Comparison of ENCODE assay signal across 7 mouse cellular contexts in the genomic region with DNA sequence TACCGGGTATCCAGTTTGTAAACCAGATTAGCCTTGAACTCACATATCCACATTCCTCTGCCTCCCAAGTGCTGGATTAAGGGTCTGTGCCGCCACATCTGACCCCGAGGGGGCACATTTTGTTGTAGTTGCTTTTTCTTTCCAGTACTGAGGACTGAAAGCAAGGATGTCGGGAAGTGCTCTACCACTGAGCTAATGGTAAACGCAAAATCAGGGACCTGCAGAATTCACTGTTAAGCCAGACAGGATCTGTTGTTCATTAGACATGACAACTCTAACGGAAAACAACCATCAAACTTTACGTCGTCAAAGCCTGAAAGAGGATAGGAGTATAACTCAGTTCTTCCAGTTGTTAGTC. TPM values are rescaled to one million over a fixed set of nuclear protein-coding genes. Genes with fewer than 3 reads are reported as not detected.
DNase-seq lines count a peak whose midpoint lies in the region; ATAC-seq and TF ChIP-seq lines count a peak whose summit lies in the region.

No protein-coding gene starts in this region.

- peaks cover 24% of the 10 kb centered on the region for H3K36me3 ChIP-seq in erythroblast, embryonic 14.5 days (ENCODE audit: control insufficient read depth)
- peaks cover 16% of the 10 kb centered on the region for H3K36me3 ChIP-seq in intestine, embryonic 14.5 days (ENCODE audit: control insufficient read depth, insufficient read depth, low read length)
- H3K36me3 ChIP-seq in midbrain, postnatal 0 days (ENCODE audit: insufficient read depth, low read length) = no peaks in the 10 kb centered on the region

- peak; percentile 45 for TF ChIP-seq CTCF in midbrain, postnatal 0 days (IDR thresholded peaks at IDR 0.05)

- DNase-seq in right cerebral cortex, postnatal 14 days = peak; percentile 12
- DNase-seq in right cerebral cortex, adult 18-20 months = no peak
- DNase-seq in intestine, embryonic 14.5 days (ENCODE audit: low spot score) = no peak
- no peak for DNase-seq in midbrain, postnatal 0 days (ENCODE audit: low spot score)
- no peak for DNase-seq in ovary, postnatal 10 days (ENCODE audit: low spot score)
- DNase-seq in cerebellum, adult 9-11 months = no peak

- H3K9me3 ChIP-seq in erythroblast, embryonic 14.5 days (ENCODE audit: control insufficient read depth, low read length) = no peaks in the 10 kb centered on the region
- no peaks in the 10 kb centered on the region for H3K9me3 ChIP-seq in intestine, embryonic 14.5 days (ENCODE audit: control insufficient read depth, low read length)
- no peaks in the 10 kb centered on the region for H3K9me3 ChIP-seq in midbrain, postnatal 0 days (ENCODE audit: low read length)

- H3K4me1 ChIP-seq in erythroblast, embryonic 14.5 days (ENCODE audit: control insufficient read depth) = peaks cover 46% of the 10 kb centered on the region
- peaks cover 10% of the 10 kb centered on the region; the same call in 1 of the 2 replicates for H3K4me1 ChIP-seq in intestine, embryonic 14.5 days (replicated peaks; ENCODE audit: control insufficient read depth, insufficient read depth, low read length)
- 0 out of 2 replicates have a peak, but pooled peaks cover 7% of the 10 kb centered on the region for H3K4me1 ChIP-seq in midbrain, postnatal 0 days (ENCODE audit: insufficient read depth, low read length)

- peak overlapping the region; percentile 89 for H3K4me3 ChIP-seq in erythroblast, embryonic 14.5 days (replicated peaks)
- H3K4me3 ChIP-seq in intestine, embryonic 14.5 days (ENCODE audit: low read depth, low read length) = peak overlapping the region; percentile 88
- peak overlapping the region; percentile 87 for H3K4me3 ChIP-seq in midbrain, postnatal 0 days (ENCODE audit: low read depth, low read length)

- no peaks in the 10 kb centered on the region for H3K27me3 ChIP-seq in erythroblast, embryonic 14.5 days (ENCODE audit: control insufficient read depth)
- no peaks in the 10 kb centered on the region for H3K27me3 ChIP-seq in intestine, embryonic 14.5 days (replicated peaks; ENCODE audit: control insufficient read depth, insufficient read depth, low read length)
- no peaks in the 10 kb centered on the region for H3K27me3 ChIP-seq in midbrain, postnatal 0 days (ENCODE audit: insufficient read depth, low read length)

- H3K4me2 ChIP-seq in intestine, embryonic 14.5 days (ENCODE audit: low read length) = peak overlapping the region; percentile 83
- H3K4me2 ChIP-seq in midbrain, postnatal 0 days (ENCODE audit: low read depth, low read length, poor library complexity, severe bottlenecking) = peak overlapping the region; percentile 63

- H3K9ac ChIP-seq in intestine, embryonic 14.5 days (ENCODE audit: low read length) = peak overlapping the region; percentile 53
- H3K9ac ChIP-seq in midbrain, postnatal 0 days (replicated peaks; ENCODE audit: low read length, poor library complexity, severe bottlenecking) = peak overlapping the region; percentile 92

- H3K27ac ChIP-seq in intestine, embryonic 14.5 days (ENCODE audit: low read depth) = peak overlapping the region; percentile 74
- H3K27ac ChIP-seq in midbrain, postnatal 0 days (ENCODE audit: low read depth, low read length) = peak overlapping the region; percentile 97

- 3% methylated on average over 8 of the region's 8 CpGs for WGBS in intestine, embryonic 14.5 days
- WGBS in midbrain, postnatal 0 days = 2% methylated on average over 8 of the region's 8 CpGs

- ATAC-seq in intestine, embryonic 14.5 days (replicated peaks; ENCODE audit: low FRiP score, low TSS enrichment, low read depth) = peak; percentile 41
- peak; percentile 69 for ATAC-seq in midbrain, postnatal 0 days (ENCODE audit: low FRiP score)

RNA-seq across cellular contexts. Expression of a gene that starts 0.4 kb away (rescaled TPM):
- 1.8 and 1.9 TPM in 2 replicates for polyA plus RNA-seq in erythroblast, embryonic 14.5 days (2012)
- 311 TPM in 2 replicates for polyA plus RNA-seq in intestine, embryonic 14.5 days (2014; fragmentation: Nextera tagmentation; extraction: Ambion mirVana)
- total RNA-seq in midbrain, postnatal 0 days (2014; rRNA removed) = 121 and 124 TPM in 2 replicates
- polyA plus RNA-seq in midbrain, postnatal 0 days (2015; fragmentation: Nextera tagmentation; extraction: Ambion mirVana) = 195 and 210 TPM in 2 replicates

RNA-seq across cellular contexts. Expression of a gene that starts 39.1 kb away (rescaled TPM):
- polyA plus RNA-seq in erythroblast, embryonic 14.5 days (2012) = 3.9 and 5.9 TPM in 2 replicates
- 9.6 and 11.3 TPM in 2 replicates for polyA plus RNA-seq in intestine, embryonic 14.5 days (2014; fragmentation: Nextera tagmentation; extraction: Ambion mirVana)
- 488 and 629 TPM in 2 replicates for total RNA-seq in midbrain, postnatal 0 days (2014; rRNA removed)
- 245 and 271 TPM in 2 replicates for polyA plus RNA-seq in midbrain, postnatal 0 days (2015; fragmentation: Nextera tagmentation; extraction: Ambion mirVana)

RNA-seq across cellular contexts. Expression of a gene that starts 58.0 kb away (rescaled TPM):
- polyA plus RNA-seq in erythroblast, embryonic 14.5 days (2012) = 0.30 and 0.53 TPM in 2 replicates
- 26.3 and 32.4 TPM in 2 replicates for polyA plus RNA-seq in intestine, embryonic 14.5 days (2014; fragmentation: Nextera tagmentation; extraction: Ambion mirVana)
- 47.7 and 50.5 TPM in 2 replicates for total RNA-seq in midbrain, postnatal 0 days (2014; rRNA removed)
- 60.0 and 60.4 TPM in 2 replicates for polyA plus RNA-seq in midbrain, postnatal 0 days (2015; fragmentation: Nextera tagmentation; extraction: Ambion mirVana)

RNA-seq across cellular contexts. Expression of a gene that starts 58.1 kb away (rescaled TPM):
- polyA plus RNA-seq in erythroblast, embryonic 14.5 days (2012) = 9.7 and 11.4 TPM in 2 replicates
- polyA plus RNA-seq in intestine, embryonic 14.5 days (2014; fragmentation: Nextera tagmentation; extraction: Ambion mirVana) = 244 and 251 TPM in 2 replicates
- 158 and 196 TPM in 2 replicates for total RNA-seq in midbrain, postnatal 0 days (2014; rRNA removed)
- 251 and 258 TPM in 2 replicates for polyA plus RNA-seq in midbrain, postnatal 0 days (2015; fragmentation: Nextera tagmentation; extraction: Ambion mirVana)

Comparison
In these comparisons a context has a peak if more than half of its experiments do, and no peak if none do; other contexts are left out.
1. RNA of a gene that starts 0.4 kb away (polyA plus RNA-seq): 311 TPM in intestine, embryonic 14.5 days and 195 to 210 TPM in midbrain, postnatal 0 days; 1.8 to 1.9 TPM in erythroblast, embryonic 14.5 days; every median in the first group is over 10 times any median in the second.
2. RNA of a gene that starts 39.1 kb away (polyA plus RNA-seq): 245 to 271 TPM in midbrain, postnatal 0 days; 9.6 to 11.3 TPM in intestine, embryonic 14.5 days and 3.9 to 5.9 TPM in erythroblast, embryonic 14.5 days; every median in the first group is over 10 times any median in the second.
3. RNA of a gene that starts 58.0 kb away (polyA plus RNA-seq): 60.0 to 60.4 TPM in midbrain, postnatal 0 days and 26.3 to 32.4 TPM in intestine, embryonic 14.5 days; 0.30 to 0.53 TPM in erythroblast, embryonic 14.5 days; every median in the first group is over 10 times any median in the second.
4. Peak in every context shown above with its lines, with median percentiles within 50 percentile points of each other: H3K4me3 ChIP-seq.